Mouse (Mus musculus) Patski (cell line): Measurements from ENCODE around the gene Ptn. TPM values are rescaled to one million over a fixed set of nuclear protein-coding genes. Genes with fewer than 3 reads are reported as not detected.

ENCODE experiments used
- ATAC-seq: fragments of 100-300 bp; one replicate; pipeline ENCODE4 v1.8.0; 2021
- CTCF ChIA-PET: fragments of 350-600 bp; sonication (Branson Sonifier 250); formaldehyde crosslinking; loops from one replicate; lab custom pipeline; 2022; ENCODE audit warnings: inconsistent platforms; lab: Charles Lee
- POLR2A ChIA-PET: fragments of 350-600 bp; sonication (Branson Sonifier 250); formaldehyde crosslinking; loops from one replicate; lab custom pipeline; 2022; ENCODE audit warnings: antibody characterized with exemption, inconsistent platforms; lab: Charles Lee
- DNase-seq: peaks from one replicate; pipeline ENCODE4 v3.0.0-alpha.2; 2011; ENCODE audit warnings: low read depth, low spot score
- H3K27me3 ChIP-seq: fragments of 371-371 bp; one replicate; pipeline ENCODE4 v1.5.1; 2021
- CTCF ChIP-seq: fragments of 100-300 bp; IDR thresholded peaks from one replicate; pipeline ENCODE4 v1.5.1; 2021
- in situ Hi-C: fragments of 300-500 bp; cut with MboI; formaldehyde crosslinking; loops from 3 replicates; pipeline ENCODE4 v1.11.1; 2018; ENCODE audit warnings: low pct_unique_long_range_greater_than_20kb, mixed read lengths
- polyA plus RNA-seq: library from polyadenylated mRNA; unstranded; gene quantifications from one replicate; pipeline ENCODE4 v1.2.3, GENCODE M21; 2021

The Ptn gene
- polyA plus RNA-seq, 1 experiment from 2014 or later = not detected

- TF ChIP-seq CTCF = no peak
- DNase-seq (no peak), ATAC-seq (no peak)
- in situ Hi-C loops = no loop called here
- H3K27me3 ChIP-seq = peaks cover 15% of the 10 kb centered on the region
- POLR2A ChIA-PET = no interaction called here
- CTCF ChIA-PET = interaction anchor here (1.2 kb wide), 1 partner anchor 25 kb away, joined by 3 read pairs; no protein-coding TSS in a partner anchor
Observed at GRCm38 (mm10) chr6:36788576-36789191, 21.3 kb downstream of the Ptn start.

GRCm38 (mm10) chr6:36784682-36785208 is 25.3 kb downstream of the Ptn start:
- ATAC-seq = no peak
- no peak for DNase-seq
- in situ Hi-C loops = no loop called here
- TF ChIP-seq CTCF = no peak
- ChIA-PET POLR2A (no interaction called here), CTCF (interaction anchor here (1.3 kb wide), 1 partner anchor 10 kb away, joined by 4 read pairs; no protein-coding TSS in a partner anchor)
- H3K27me3 ChIP-seq = peaks cover 10% of the 10 kb centered on the region

GRCm38 (mm10) chr6:36782481-36782880 is 27.5 kb downstream of the Ptn start:
- in situ Hi-C loops = no loop called here

GRCm38 (mm10) chr6:36777567-36778337 is 32.3 kb downstream of the Ptn start:
- DNase-seq (no peak), ATAC-seq (no peak)
- no peak for TF ChIP-seq CTCF
- H3K27me3 ChIP-seq = peaks cover 4% of the 10 kb centered on the region
- CTCF ChIA-PET = no interaction called here
- POLR2A ChIA-PET = no interaction called here
- in situ Hi-C loops = no loop called here

More at GRCm38 (mm10) chr6:36782481-36782880, 27.5 kb downstream of the Ptn start:
- peaks cover 6% of the 10 kb centered on the region for H3K27me3 ChIP-seq
- DNase-seq (no peak), ATAC-seq (no peak)
- ChIA-PET CTCF (interaction anchor here (1.0 to 1.5 kb wide), 2 partner anchors 10 to 13 kb away, joined by 3 to 4 read pairs; no protein-coding TSS in a partner anchor), POLR2A (no interaction called here)
- TF ChIP-seq CTCF = no peak

- H3K27me3 ChIP-seq = peaks cover 4% of the 10 kb centered on the region
- in situ Hi-C loops = no loop called here
- DNase-seq = no peak
- no peak for TF ChIP-seq CTCF
- ChIA-PET CTCF (interaction anchor here (0.9 kb wide), 1 partner anchor 10 kb away, joined by 3 read pairs; no protein-coding TSS in a partner anchor), POLR2A (no interaction called here)
- ATAC-seq = no peak
Observed at GRCm38 (mm10) chr6:36777039-36777438, 33.0 kb downstream of the Ptn start.

GRCm38 (mm10) chr6:36775647-36776360 is 34.2 kb downstream of the Ptn start:
- POLR2A ChIA-PET = no interaction called here
- in situ Hi-C loops = no loop called here
- ATAC-seq (no peak), DNase-seq (no peak)
- peaks cover 4% of the 10 kb centered on the region for H3K27me3 ChIP-seq
- no peak for TF ChIP-seq CTCF
- CTCF ChIA-PET = interaction anchor here (0.9 kb wide), 1 partner anchor 9 kb away, joined by 3 read pairs; no protein-coding TSS in a partner anchor

GRCm38 (mm10) chr6:36772541-36772940 is 37.5 kb downstream of the Ptn start:
- ATAC-seq (no peak), DNase-seq (no peak)
- ChIA-PET CTCF (interaction anchor here (1.4 kb wide), 1 partner anchor 10 kb away, joined by 4 read pairs; no protein-coding TSS in a partner anchor), POLR2A (no interaction called here)
- peaks cover 4% of the 10 kb centered on the region for H3K27me3 ChIP-seq
- in situ Hi-C loops = no loop called here
- TF ChIP-seq CTCF = no peak

- ATAC-seq (no peak), DNase-seq (no peak)
- CTCF ChIA-PET = interaction anchor here (0.8 to 1.2 kb wide), 2 partner anchors 10 to 14 kb away, joined by 3 read pairs; no protein-coding TSS in a partner anchor
- TF ChIP-seq CTCF = no peak
- POLR2A ChIA-PET = no interaction called here
- H3K27me3 ChIP-seq = peaks cover 4% of the 10 kb centered on the region
- in situ Hi-C loops = no loop called here
Observed at GRCm38 (mm10) chr6:36769012-36769411, 41.0 kb downstream of the Ptn start.

GRCm38 (mm10) chr6:36766941-36767340 is 43.1 kb downstream of the Ptn start:
- TF ChIP-seq CTCF = no peak
- in situ Hi-C loops = no loop called here
- DNase-seq (no peak), ATAC-seq (no peak)
- ChIA-PET POLR2A (no interaction called here), CTCF (interaction anchor here (1.3 kb wide), 1 partner anchor 10 kb away, joined by 3 read pairs; no protein-coding TSS in a partner anchor)
- H3K27me3 ChIP-seq = no peaks in the 10 kb centered on the region
